Mouse (Mus musculus) liver, embryonic 11.5 days (tissue): Measurements from ENCODE around the gene Card14. TPM values are rescaled to one million over a fixed set of nuclear protein-coding genes. Genes with fewer than 3 reads are reported as not detected.
A peak's percentile ranks its signal among the peaks of the same experiment; 100 is the strongest.

ENCODE experiments used
- ATAC-seq: fragments of 200-750 bp; cut with Nextera tagmentation; replicated peaks from 2 replicates; pipeline ENCODE4 v1.8.0; 2017; ENCODE audit warnings: moderate number of reproducible peaks, mild to moderate bottlenecking, moderate TSS enrichment, moderate library complexity; ENCODE audit not compliant: low FRiP score
- DNase-seq: peaks from one replicate; pipeline ENCODE4 v3.0.0-alpha.2; 2017; ENCODE audit warnings: low spot score
- H3K27ac ChIP-seq: fragments of 300-500 bp; sonication (generic); 2 replicates; pipeline ENCODE4 v1.5.1; 2014; ENCODE audit warnings: mild to moderate bottlenecking, low read depth, low read length, control low read depth
- H3K27me3 ChIP-seq: fragments of 300-500 bp; sonication (generic); replicated peaks from 2 replicates; pipeline ENCODE4 v1.6.1; 2014; ENCODE audit warnings: low read length, mixed read lengths; ENCODE audit not compliant: control insufficient read depth, insufficient read depth
- H3K36me3 ChIP-seq: fragments of 300-500 bp; sonication (generic); 2 replicates; pipeline ENCODE4 v1.6.1; 2014; ENCODE audit warnings: mild to moderate bottlenecking, low read length, moderate library complexity, mixed read lengths; ENCODE audit not compliant: control insufficient read depth, insufficient read depth
- H3K4me1 ChIP-seq: fragments of 300-500 bp; sonication (generic); replicated peaks from 2 replicates; pipeline ENCODE4 v1.6.1; 2014; ENCODE audit warnings: low read length, mixed read lengths; ENCODE audit not compliant: control insufficient read depth, insufficient read depth
- H3K4me2 ChIP-seq: fragments of 300-500 bp; sonication (generic); 2 replicates; pipeline ENCODE4 v1.6.1; 2014; ENCODE audit warnings: mild to moderate bottlenecking, control low read depth, moderate library complexity
- H3K4me3 ChIP-seq: fragments of 300-500 bp; sonication (generic); 2 replicates; pipeline ENCODE4 v1.5.1; 2014; ENCODE audit warnings: low read depth, low read length, control low read depth
- H3K9ac ChIP-seq: fragments of 300-500 bp; sonication (generic); 2 replicates; pipeline ENCODE4 v1.6.1; 2014; ENCODE audit warnings: low read depth, low read length, control low read depth
- H3K9me3 ChIP-seq: fragments of 300-500 bp; sonication (generic); 2 replicates; pipeline ENCODE4 v1.6.1; 2016; ENCODE audit warnings: low read length, inconsistent platforms, mixed read lengths; ENCODE audit not compliant: control insufficient read depth
- WGBS: fragments of 180-500 bp; shearing (Covaris S2); extraction: QIAGEN DNeasy Blood & Tissue Kit; methylation state at CpG from one replicate; pipeline ENCODE4 v1.1.7; 2014; 5-methylcytosine and 5-hydroxymethylcytosine counted together
- polyA plus RNA-seq: library from polyadenylated mRNA; unstranded; fragments of >200 nt; fragmentation: Nextera tagmentation; extraction: Ambion mirVana; gene quantifications from 2 replicates; pipeline ENCODE4 v1.2.1, GENCODE M21; 2014

Gene Card14
- polyA plus RNA-seq, 1 experiment from 2014 or later = 0.37 TPM

DNA sequence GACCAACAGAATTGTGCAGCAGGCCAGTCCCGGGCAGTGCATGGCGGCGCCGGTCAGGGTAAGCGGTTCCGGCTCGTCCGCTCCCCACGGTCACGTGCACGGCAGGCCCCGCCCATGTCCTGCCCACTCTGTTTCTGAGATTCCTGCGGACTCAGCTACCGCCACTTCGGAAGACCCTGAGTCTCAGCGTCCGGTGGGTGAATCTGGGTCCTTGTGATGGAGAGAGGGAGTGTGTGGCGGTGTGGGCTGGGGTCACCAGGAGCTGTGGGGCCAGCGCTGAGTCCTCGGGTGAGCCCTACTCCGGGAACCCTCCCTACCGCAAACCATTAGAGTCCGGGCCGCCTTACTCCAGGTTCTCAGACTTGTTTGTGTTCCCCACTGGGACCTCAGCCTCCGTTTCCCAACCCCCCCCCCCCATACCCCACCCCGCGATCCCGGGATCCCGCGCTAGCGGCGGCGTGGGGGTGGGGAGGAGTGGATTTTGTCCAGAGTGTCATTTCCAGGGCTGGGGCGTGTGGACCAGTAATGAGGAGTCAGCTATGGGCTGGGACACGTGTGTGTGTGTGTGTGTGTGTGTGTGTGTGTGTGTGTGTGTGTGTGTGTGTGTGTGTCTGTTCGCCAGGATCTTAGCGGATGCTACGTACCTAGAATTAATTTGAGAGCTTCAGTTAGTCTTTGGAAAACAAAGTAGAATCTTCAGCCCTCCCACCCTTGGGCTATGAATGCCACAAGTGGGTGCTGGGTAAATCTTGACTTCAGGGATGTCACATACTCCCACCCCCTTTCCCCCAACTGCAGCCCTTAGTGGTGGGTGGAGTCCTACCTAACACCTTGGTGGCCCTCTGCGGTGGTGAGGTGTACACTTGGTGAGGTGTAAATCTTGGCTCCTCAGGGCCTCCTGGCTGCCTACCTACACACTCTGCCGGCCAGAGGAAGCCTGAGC is 48.1 kb downstream of the Card14 start, which contains the start of the genes Sgsh and Slc26a11:
Gene Sgsh (minus strand): TSS at position 94 of the 943 bp plus-strand sequence.
Gene Slc26a11 (plus strand): TSS at position 115 of the 943 bp plus-strand sequence.
- Histone ChIP-seq H3K9me3 (no peaks in the 10 kb centered on the region), H3K4me3 (peak within 1 kb of the TSS; percentile 82), H3K36me3 (no peaks in the 10 kb centered on the region), H3K4me1 (peaks cover 17% of the 10 kb centered on the region), H3K9ac (peak within 1 kb of the TSS; percentile 84), H3K27me3 (0 out of 2 replicates have a peak, but pooled peaks cover 3% of the 10 kb centered on the region), H3K4me2 (peak within 1 kb of the TSS; percentile 98), H3K27ac (peak within 1 kb of the TSS; percentile 83)
- WGBS = 5% methylated on average over 40 of the region's 40 CpGs
- ATAC-seq (peak; percentile 87), DNase-seq (peak; percentile 86)

DNA sequence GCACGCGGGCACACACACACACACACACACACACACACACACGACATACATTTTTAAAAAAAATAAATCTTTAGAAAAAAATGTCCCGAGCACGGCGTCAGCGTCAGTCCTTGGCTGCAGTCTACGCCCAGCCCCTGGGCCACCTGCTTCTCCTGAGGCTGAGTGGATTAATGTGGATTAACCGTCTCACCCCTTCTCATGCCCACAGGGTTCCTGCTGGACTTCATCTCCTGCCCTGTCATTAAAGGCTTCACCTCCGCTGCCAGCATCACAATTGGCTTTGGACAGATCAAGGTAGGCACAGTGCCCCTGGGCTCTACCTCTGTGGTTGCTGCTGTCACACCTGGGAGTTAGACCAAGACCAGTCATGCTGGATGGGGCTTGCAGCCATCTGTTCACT is 51.5 kb downstream of the Card14 start:
- 87% methylated on average over 10 of the region's 10 CpGs for WGBS

DNA sequence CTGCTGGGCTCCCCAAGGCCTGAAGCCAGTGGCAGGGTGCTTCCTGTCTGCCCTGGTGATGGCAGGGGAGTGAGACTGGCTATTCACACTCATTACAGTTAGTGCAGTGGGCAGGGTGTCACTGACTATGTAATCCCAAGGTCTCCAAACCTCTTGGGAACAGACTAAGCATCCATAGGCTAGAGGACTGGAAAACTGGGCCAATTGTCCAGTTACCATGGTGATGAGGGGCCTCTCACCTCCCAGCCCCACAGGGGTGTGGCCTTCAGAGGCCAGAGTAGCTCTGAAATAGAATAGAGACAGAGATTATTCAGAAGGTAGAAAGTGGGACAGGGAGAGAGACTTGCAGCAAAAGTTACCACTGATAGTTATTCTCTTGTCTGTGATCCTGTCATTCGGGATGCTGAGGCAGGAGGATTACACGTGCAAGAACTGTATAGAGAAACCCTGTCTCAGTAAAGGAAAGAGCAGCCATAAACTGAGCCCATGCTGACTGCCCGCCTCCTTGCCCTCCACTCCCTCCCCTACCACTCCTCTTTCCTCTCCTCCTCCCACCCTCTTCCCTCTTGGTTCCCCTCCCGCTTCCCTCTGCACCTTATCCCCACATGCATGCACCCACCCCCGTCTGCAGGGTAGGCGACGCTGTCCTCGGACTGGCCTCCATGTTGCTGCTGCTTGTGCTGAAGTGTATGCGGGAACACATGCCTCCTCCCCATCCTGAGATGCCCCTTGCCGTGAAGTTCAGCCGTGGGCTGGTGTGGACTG is 55.4 kb downstream of the Card14 start:
- WGBS = 36% methylated on average over 11 of the region's 11 CpGs
- H3K27me3 ChIP-seq = no peaks in the 10 kb centered on the region
- H3K4me2 ChIP-seq = peak overlapping the region; percentile 33
- H3K27ac ChIP-seq = no peak overlapping the region
- H3K4me1 ChIP-seq = peaks cover 5% of the 10 kb centered on the region; the same call in 1 of the 2 replicates
- no peaks in the 10 kb centered on the region for H3K36me3 ChIP-seq
- DNase-seq = no peak
- no peak overlapping the region for H3K4me3 ChIP-seq
- H3K9ac ChIP-seq = no peak overlapping the region; the same call in 1 of the 2 replicates
- peak; percentile 36; the same call in 1 of the 2 replicates for ATAC-seq
- H3K9me3 ChIP-seq = no peaks in the 10 kb centered on the region

More for the DNA sequence above, 51.5 kb downstream of the Card14 start:
- peaks cover 15% of the 10 kb centered on the region for H3K4me1 ChIP-seq
- H3K4me3 ChIP-seq = no peak overlapping the region
- ATAC-seq = no peak
- H3K36me3 ChIP-seq = no peaks in the 10 kb centered on the region
- H3K4me2 ChIP-seq = no peak overlapping the region
- no peaks in the 10 kb centered on the region for H3K27me3 ChIP-seq
- H3K27ac ChIP-seq = no peak overlapping the region
- H3K9ac ChIP-seq = no peak overlapping the region
- H3K9me3 ChIP-seq = no peaks in the 10 kb centered on the region
- DNase-seq = no peak

DNA sequence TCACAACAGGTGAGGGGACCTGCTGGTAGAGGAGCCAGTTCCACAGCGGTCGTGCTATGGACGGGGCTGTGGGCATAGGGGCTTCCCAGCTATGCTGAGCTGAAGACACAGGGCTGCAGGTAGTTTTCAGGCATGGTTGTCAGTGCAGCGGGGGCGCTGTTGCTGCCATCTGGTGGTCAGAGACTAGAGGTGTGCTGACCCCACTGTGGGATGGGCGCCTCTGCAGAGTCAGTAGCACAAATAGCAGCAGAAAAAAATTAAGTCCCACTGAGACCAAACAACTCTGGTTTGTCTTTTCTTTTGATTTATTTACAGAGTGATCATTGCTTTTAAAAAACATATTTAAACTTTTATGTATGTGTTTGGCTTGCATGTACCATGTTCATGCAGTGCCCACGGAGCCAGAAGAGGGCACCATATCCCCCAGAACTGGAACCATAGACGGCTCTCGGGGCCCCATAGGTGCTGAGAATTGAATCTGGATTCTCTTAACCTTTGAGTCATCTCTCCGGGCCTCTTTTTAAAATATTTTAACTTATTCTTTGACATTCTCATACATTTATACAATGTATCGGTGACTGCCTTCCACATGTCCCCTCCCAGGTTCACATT is 56.1 kb downstream of the Card14 start:
- Histone ChIP-seq H3K27me3 (no peaks in the 10 kb centered on the region), H3K9me3 (no peaks in the 10 kb centered on the region), H3K27ac (no peak overlapping the region), H3K4me1 (peaks cover 5% of the 10 kb centered on the region; the same call in 1 of the 2 replicates), H3K36me3 (no peaks in the 10 kb centered on the region), H3K9ac (no peak overlapping the region; the same call in 1 of the 2 replicates), H3K4me3 (no peak overlapping the region), H3K4me2 (peak overlapping the region; percentile 33)
- peak; percentile 71 for DNase-seq
- peak; percentile 79 for ATAC-seq
- WGBS = 27% methylated on average over 11 of the region's 11 CpGs

DNA sequence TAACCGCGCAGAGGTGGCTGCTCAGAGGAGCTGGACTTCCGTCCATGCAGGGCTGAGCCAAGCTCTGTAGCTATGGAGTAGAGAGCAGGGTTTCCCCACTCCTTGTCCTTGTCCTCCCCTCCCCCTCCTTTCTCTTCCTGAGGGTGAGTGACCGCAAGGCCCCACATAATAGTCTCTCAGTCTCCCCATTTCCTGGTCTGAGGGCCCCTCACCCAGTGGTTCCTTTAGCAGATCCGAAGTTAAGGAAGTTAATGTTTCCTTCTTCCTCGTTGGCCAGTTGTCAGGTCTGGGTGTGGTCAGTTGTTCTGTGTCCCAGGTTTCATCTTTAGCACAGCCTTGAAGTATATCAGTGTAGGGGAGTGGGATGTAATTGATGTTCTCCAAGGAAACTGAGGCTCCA is 67.9 kb downstream of the Card14 start:
- DNase-seq (peak; percentile 28), ATAC-seq (no peak)
- no peaks in the 10 kb centered on the region for H3K27me3 ChIP-seq
- H3K4me3 ChIP-seq = no peak overlapping the region
- no peak overlapping the region for H3K4me2 ChIP-seq
- peaks cover 2% of the 10 kb centered on the region; the same call in 1 of the 2 replicates for H3K36me3 ChIP-seq
- H3K27ac ChIP-seq = no peak overlapping the region
- H3K9me3 ChIP-seq = no peaks in the 10 kb centered on the region
- WGBS = 51% methylated on average over 6 of the region's 6 CpGs
- peaks cover 7% of the 10 kb centered on the region for H3K4me1 ChIP-seq
- no peak overlapping the region for H3K9ac ChIP-seq

DNA sequence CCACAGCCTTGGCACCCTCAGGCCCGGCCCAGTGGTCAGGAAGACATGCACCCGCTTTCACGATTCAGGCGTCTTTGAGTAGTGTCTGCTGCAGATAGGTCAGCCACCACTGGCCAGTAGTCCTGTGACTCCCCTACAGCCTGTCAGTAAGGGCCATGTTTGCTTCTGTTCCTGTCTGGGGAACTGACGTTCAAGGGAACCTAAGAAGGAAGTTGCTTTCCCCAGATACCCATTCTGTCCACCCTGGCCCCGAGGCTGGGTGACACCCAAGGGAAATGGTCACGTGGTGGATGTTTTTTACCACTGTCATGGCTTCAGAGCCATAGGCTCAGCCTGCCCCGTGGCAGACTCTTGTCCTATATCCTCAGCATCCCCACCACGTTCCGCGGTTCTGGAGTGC is 69.8 kb downstream of the Card14 start:
- Histone ChIP-seq H3K9me3 (no peaks in the 10 kb centered on the region), H3K27ac (no peak overlapping the region), H3K4me2 (no peak overlapping the region), H3K36me3 (peaks cover 4% of the 10 kb centered on the region; the same call in 1 of the 2 replicates), H3K27me3 (no peaks in the 10 kb centered on the region), H3K9ac (no peak overlapping the region), H3K4me1 (peaks cover 7% of the 10 kb centered on the region), H3K4me3 (no peak overlapping the region)
- DNase-seq (no peak), ATAC-seq (no peak)
- 72% methylated on average over 11 of the region's 11 CpGs for WGBS

DNA sequence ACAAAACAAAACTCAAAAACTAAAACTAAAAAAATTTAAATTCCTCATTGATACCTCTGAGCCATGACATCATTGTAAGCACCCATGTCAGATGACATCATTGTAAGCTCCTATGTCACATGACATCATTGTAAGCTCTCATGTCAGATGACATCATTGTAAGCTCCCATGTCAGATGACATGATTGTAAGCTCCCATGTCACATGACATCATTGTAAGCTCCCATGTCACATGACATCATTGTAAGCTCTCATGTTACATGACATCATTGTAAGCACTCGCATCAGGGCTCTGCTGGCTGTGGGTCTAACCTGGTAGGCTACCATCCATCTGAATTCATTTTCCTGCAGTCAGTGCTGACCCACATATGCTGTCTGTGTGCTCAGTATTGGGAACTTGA is 71.0 kb downstream of the Card14 start:
- H3K9ac ChIP-seq = no peak overlapping the region
- no peaks in the 10 kb centered on the region for H3K9me3 ChIP-seq
- WGBS = 90% methylated on average over 1 of the region's 1 CpGs
- no peaks in the 10 kb centered on the region for H3K27me3 ChIP-seq
- H3K27ac ChIP-seq = no peak overlapping the region
- H3K4me3 ChIP-seq = no peak overlapping the region
- no peak overlapping the region for H3K4me2 ChIP-seq
- peaks cover 4% of the 10 kb centered on the region; the same call in 1 of the 2 replicates for H3K36me3 ChIP-seq
- ATAC-seq (no peak), DNase-seq (no peak)
- H3K4me1 ChIP-seq = peaks cover 7% of the 10 kb centered on the region
